Mouse (Mus musculus) hindbrain, postnatal 0 days (tissue): ENCODE data around the gene Tob2. TPM values are rescaled to one million over a fixed set of nuclear protein-coding genes. Genes with fewer than 3 reads are reported as not detected.

Experiments
- ATAC-seq: fragments of 200-750 bp; cut with Nextera tagmentation; 2 replicates; pipeline ENCODE4 v1.8.0; 2017; ENCODE audit warnings: mild to moderate bottlenecking, moderate TSS enrichment, moderate library complexity
- DNase-seq: peaks from one replicate; pipeline ENCODE4 v3.0.0-alpha.2; 2015; ENCODE audit warnings: low spot score
- H3K27ac ChIP-seq: fragments of 300-500 bp; sonication (generic); 2 replicates; pipeline ENCODE4 v1.5.1; 2014; ENCODE audit warnings: mild to moderate bottlenecking
- H3K27me3 ChIP-seq: fragments of 300-500 bp; sonication (generic); 2 replicates; pipeline ENCODE4 v1.6.1; 2014; ENCODE audit warnings: low read length, mixed read lengths; ENCODE audit not compliant: insufficient read depth
- H3K36me3 ChIP-seq: fragments of 300-500 bp; sonication (generic); 2 replicates; pipeline ENCODE4 v1.6.1; 2014; ENCODE audit warnings: low read length, mixed read lengths; ENCODE audit not compliant: insufficient read depth
- H3K4me1 ChIP-seq: fragments of 300-500 bp; sonication (generic); 2 replicates; pipeline ENCODE4 v1.6.1; 2014; ENCODE audit warnings: antibody characterized with exemption, low read length, mixed read lengths; ENCODE audit not compliant: insufficient read depth
- H3K4me2 ChIP-seq: fragments of 300-500 bp; sonication (generic); 2 replicates; pipeline ENCODE4 v1.6.1; 2014; ENCODE audit warnings: low read depth, mild to moderate bottlenecking, low read length, moderate library complexity, mixed read lengths
- H3K4me3 ChIP-seq: fragments of 300-500 bp; sonication (generic); 2 replicates; pipeline ENCODE4 v1.5.1; 2014; ENCODE audit warnings: low read length
- H3K9ac ChIP-seq: fragments of 300-500 bp; sonication (generic); replicated peaks from 2 replicates; pipeline ENCODE4 v1.6.1; 2014; ENCODE audit warnings: mild to moderate bottlenecking, low read length, moderate library complexity, mixed read lengths
- H3K9me3 ChIP-seq: fragments of 300-500 bp; sonication (generic); 2 replicates; pipeline ENCODE4 v1.6.1; 2016; ENCODE audit warnings: low read length, mixed read lengths
- CTCF ChIP-seq: IDR thresholded peaks from 2 replicates; pipeline ENCODE4 v1.5.1; 2016; ENCODE audit warnings: antibody characterized with exemption, control low read depth, low read depth
- WGBS: fragments of 180-500 bp; shearing (Covaris S2); extraction: QIAGEN DNeasy Blood & Tissue Kit; methylation state at CpG from one replicate; pipeline ENCODE4 v1.1.7; 2014; 5-methylcytosine and 5-hydroxymethylcytosine counted together
- polyA plus RNA-seq: library from polyadenylated mRNA; unstranded; fragments of >200 nt; fragmentation: Nextera tagmentation; extraction: Ambion mirVana; gene quantifications from 2 replicates; pipeline ENCODE4 v1.2.1, GENCODE M21; 2015
- total RNA-seq: library from RNA; depleted of rRNA; stranded (reverse); fragments of >200 nt; gene quantifications from 2 replicates; pipeline ENCODE4 v1.2.3, GENCODE M21; 2014

Gene Tob2
- total and polyA plus RNA-seq, 2 experiments from 2014 or later: 12.9 to 14.0 TPM

DNA sequence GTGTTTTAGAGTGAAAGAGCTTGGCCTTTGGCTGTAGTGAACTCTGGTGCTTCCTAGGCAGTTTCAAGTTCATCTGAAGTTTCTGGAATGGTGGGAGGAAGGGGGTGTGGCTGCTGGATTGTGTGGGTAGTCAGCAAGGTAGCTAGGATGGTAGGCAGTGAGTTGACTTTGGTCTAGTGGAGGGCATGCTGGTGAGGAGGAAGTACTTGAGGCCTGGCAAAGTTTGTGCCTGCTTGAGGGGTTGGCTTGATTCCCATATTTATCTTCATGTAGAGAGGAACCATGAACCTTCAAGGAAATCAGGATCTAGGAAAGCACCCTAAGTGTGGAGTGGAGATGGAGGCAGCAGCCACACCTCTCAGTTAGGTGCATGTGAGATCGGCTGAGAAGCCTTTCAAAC lies 35.4 kb upstream of the Tob2 start:
- no peak for ATAC-seq
- Histone ChIP-seq H3K4me3 (no peak overlapping the region), H3K4me1 (no peaks in the 10 kb centered on the region), H3K27ac (no peak overlapping the region), H3K27me3 (no peaks in the 10 kb centered on the region), H3K36me3 (peaks cover 44% of the 10 kb centered on the region), H3K9me3 (no peaks in the 10 kb centered on the region), H3K4me2 (no peak overlapping the region), H3K9ac (no peak overlapping the region)
- no peak for DNase-seq
- no peak for TF ChIP-seq CTCF
- WGBS: 96% methylated on average over 1 of the region's 1 CpGs

GRCm38 (mm10) chr15:81891822-81892580 lies 33.4 kb upstream of the Tob2 start:
- H3K9ac ChIP-seq: no peak overlapping the region
- TF ChIP-seq CTCF: no peak
- H3K9me3 ChIP-seq: no peaks in the 10 kb centered on the region
- DNase-seq (no peak), ATAC-seq (no peak)
- H3K27ac ChIP-seq: no peak overlapping the region
- no peak overlapping the region for H3K4me3 ChIP-seq
- 97% methylated on average over 8 of the region's 8 CpGs for whole genome bisulfite sequencing
- H3K4me2 ChIP-seq: no peak overlapping the region
- no peaks in the 10 kb centered on the region for H3K27me3 ChIP-seq
- no peaks in the 10 kb centered on the region for H3K4me1 ChIP-seq
- H3K36me3 ChIP-seq: peaks cover 50% of the 10 kb centered on the region

DNA sequence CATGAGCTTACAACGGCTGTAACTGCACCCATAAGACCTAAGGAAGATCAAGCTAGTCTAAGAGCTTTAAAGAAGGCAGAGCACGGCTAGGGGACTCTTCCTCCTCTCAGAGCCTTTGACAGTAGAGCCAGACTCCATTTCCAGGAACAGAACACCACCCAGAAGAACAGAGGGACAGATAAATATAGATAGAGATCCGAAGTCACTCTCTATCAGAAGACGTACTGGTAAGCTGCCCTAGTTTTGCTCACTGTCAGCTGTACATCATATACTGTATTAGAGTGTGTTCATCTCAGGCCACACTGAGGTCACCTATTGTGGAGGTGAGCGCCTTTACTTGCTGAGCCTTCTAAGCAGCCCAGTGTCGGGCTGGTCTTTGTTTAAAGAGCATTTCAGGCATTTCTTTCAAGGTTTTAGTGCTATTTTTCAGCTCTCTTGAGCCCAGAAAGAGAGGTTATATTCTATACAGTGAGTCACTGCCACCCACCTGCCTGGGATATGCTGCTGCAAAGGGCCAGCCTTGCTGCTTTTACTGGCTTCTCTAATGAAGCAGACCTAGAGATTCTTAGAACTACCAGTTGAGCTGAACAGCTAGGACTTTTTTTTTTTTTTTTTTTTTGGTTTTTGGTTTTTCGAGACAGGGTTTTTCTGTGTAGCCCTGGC lies 32.7 kb upstream of the Tob2 start:
- Histone ChIP-seq H3K9ac (no peak overlapping the region), H3K27me3 (no peaks in the 10 kb centered on the region), H3K4me2 (no peak overlapping the region), H3K27ac (no peak overlapping the region), H3K36me3 (peaks cover 48% of the 10 kb centered on the region), H3K4me1 (no peaks in the 10 kb centered on the region), H3K9me3 (no peaks in the 10 kb centered on the region), H3K4me3 (no peak overlapping the region)
- WGBS: 90% methylated on average over 7 of the region's 7 CpGs
- no peak for TF ChIP-seq CTCF
- ATAC-seq (no peak), DNase-seq (no peak)

- Histone ChIP-seq H3K9me3 (no peaks in the 10 kb centered on the region), H3K27me3 (no peaks in the 10 kb centered on the region), H3K27ac (no peak overlapping the region), H3K9ac (no peak overlapping the region), H3K36me3 (peaks cover 39% of the 10 kb centered on the region), H3K4me2 (no peak overlapping the region), H3K4me1 (no peaks in the 10 kb centered on the region), H3K4me3 (no peak overlapping the region)
- no peak for DNase-seq
- WGBS: 88% methylated on average over 7 of the region's 7 CpGs
- ATAC-seq: no peak
- TF ChIP-seq CTCF: no peak
Measured at GRCm38 (mm10) chr15:81889175-81889574, 30.6 kb upstream of the Tob2 start.

- ATAC-seq (no peak), DNase-seq (no peak)
- H3K27me3 ChIP-seq: no peaks in the 10 kb centered on the region
- no peak overlapping the region for H3K4me2 ChIP-seq
- H3K4me3 ChIP-seq: no peak overlapping the region
- no peaks in the 10 kb centered on the region for H3K4me1 ChIP-seq
- 93% methylated on average over 6 of the region's 6 CpGs for WGBS
- H3K9ac ChIP-seq: no peak overlapping the region
- no peak overlapping the region for H3K27ac ChIP-seq
- no peak for TF ChIP-seq CTCF
- H3K36me3 ChIP-seq: peaks cover 31% of the 10 kb centered on the region
- no peaks in the 10 kb centered on the region for H3K9me3 ChIP-seq
Measured at GRCm38 (mm10) chr15:81886795-81887550, 28.4 kb upstream of the Tob2 start.

DNA sequence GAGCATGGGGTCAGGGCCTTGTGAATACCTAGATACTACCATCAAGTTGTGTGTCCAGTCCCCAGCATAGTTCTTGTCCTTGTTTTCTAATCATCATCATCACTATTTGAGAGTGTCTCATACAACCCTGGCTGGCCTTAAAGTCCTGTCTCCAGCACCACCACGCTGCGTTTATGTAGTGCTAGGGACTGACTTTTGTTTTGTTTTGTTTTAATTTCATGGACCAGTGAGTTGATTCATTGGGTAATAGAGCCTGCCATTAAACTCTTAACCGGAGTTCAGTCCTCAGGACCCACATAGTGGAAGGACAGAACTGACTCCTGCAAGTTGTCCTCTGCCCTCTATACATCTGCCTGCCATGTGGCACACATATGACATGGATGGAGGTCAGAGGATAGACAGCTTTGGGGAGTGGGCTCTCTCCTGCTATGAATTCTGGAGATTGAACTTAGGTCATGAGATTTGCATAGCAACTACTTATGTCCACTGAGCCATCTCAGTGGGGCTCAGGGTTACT lies 26.9 kb upstream of the Tob2 start:
- H3K4me2 ChIP-seq: no peak overlapping the region
- TF ChIP-seq CTCF: no peak
- no peak overlapping the region for H3K4me3 ChIP-seq
- peaks cover 5% of the 10 kb centered on the region; the same call in 1 of the 2 replicates for H3K4me1 ChIP-seq
- ATAC-seq (no peak), DNase-seq (no peak)
- H3K27me3 ChIP-seq: no peaks in the 10 kb centered on the region
- H3K9me3 ChIP-seq: no peaks in the 10 kb centered on the region
- no peak overlapping the region for H3K27ac ChIP-seq
- WGBS: 42% methylated on average over 3 of the region's 3 CpGs
- H3K9ac ChIP-seq: no peak overlapping the region
- H3K36me3 ChIP-seq: peaks cover 19% of the 10 kb centered on the region; the same call in 1 of the 2 replicates
